Mouse (Mus musculus) C2C12 (cell line): ENCODE measurements around the gene Cep170. TPM values are rescaled to one million over a fixed set of nuclear protein-coding genes. Genes with fewer than 3 reads are reported as not detected.
"Not testable (repeated sequence)": the region's sequence is repeated elsewhere in the genome, so short reads cannot be mapped to it uniquely, and the experiment has no call there.

Experiments used
- H3K27me3 ChIP-seq: one replicate; pipeline ENCODE4 v1.6.1; 2011; ENCODE audit not compliant: control insufficient read depth, insufficient read depth, insufficient read length
- H3K36me3 ChIP-seq: one replicate; pipeline ENCODE4 v1.6.1; 2011; ENCODE audit not compliant: control insufficient read depth, insufficient read depth
- H3K4me3 ChIP-seq: one replicate; pipeline ENCODE4 v1.5.1; 2011; ENCODE audit warnings: mild to moderate bottlenecking, control low read depth; ENCODE audit not compliant: poor library complexity, insufficient read depth, severe bottlenecking
- H3K79me2 ChIP-seq: one replicate; pipeline ENCODE4 v1.6.1; 2011; ENCODE audit not compliant: control insufficient read depth, insufficient read depth
- H3K79me3 ChIP-seq: one replicate; pipeline ENCODE4 v1.6.1; 2011; ENCODE audit warnings: low read depth, control low read depth
- H3ac ChIP-seq: one replicate; pipeline ENCODE3; 2011; ENCODE audit warnings: low read depth; ENCODE audit not compliant: control insufficient read depth, insufficient read length
- CEBPB ChIP-seq: IDR thresholded peaks from one replicate; pipeline ENCODE4 v1.6.1; 2011; ENCODE audit warnings: low read depth, mild to moderate bottlenecking, control low read depth, moderate library complexity
- CTCF ChIP-seq: IDR thresholded peaks from one replicate; pipeline ENCODE4 v1.5.1; 2011; ENCODE audit not compliant: control insufficient read depth, insufficient read depth, insufficient read length
- FOSL1 ChIP-seq: IDR thresholded peaks from one replicate; pipeline ENCODE4 v1.8.0; 2011; ENCODE audit warnings: mild to moderate bottlenecking, low read length; ENCODE audit not compliant: poor library complexity, insufficient read depth, severe bottlenecking
- MAX ChIP-seq: IDR thresholded peaks from one replicate; pipeline ENCODE4 v1.6.1; 2011; ENCODE audit warnings: mild to moderate bottlenecking, control low read depth
- MYOD1 ChIP-seq: IDR thresholded peaks from one replicate; pipeline ENCODE4 v1.6.1; 2011; ENCODE audit warnings: low read depth; ENCODE audit not compliant: control insufficient read depth, insufficient read length
- MYOG ChIP-seq: IDR thresholded peaks from one replicate; pipeline ENCODE4 v1.6.1; 2011; ENCODE audit not compliant: control insufficient read depth, insufficient read length; ENCODE audit errors: extremely low read depth
- USF1 ChIP-seq: IDR thresholded peaks from one replicate; pipeline ENCODE4 v1.6.1; 2011; ENCODE audit warnings: low read depth, mild to moderate bottlenecking, control low read depth, moderate library complexity
- polyA plus RNA-seq: library from polyadenylated mRNA; unstranded; fragments of >200 nt; fragmentation: generic; extraction: Trizol; gene quantifications from one replicate; pipeline ENCODE4 v1.2.1, GENCODE M21; 2012; ENCODE audit warnings: missing spikeins

Cep170 gene
- polyA plus RNA-seq, 1 experiment, result 15.1 TPM

DNA sequence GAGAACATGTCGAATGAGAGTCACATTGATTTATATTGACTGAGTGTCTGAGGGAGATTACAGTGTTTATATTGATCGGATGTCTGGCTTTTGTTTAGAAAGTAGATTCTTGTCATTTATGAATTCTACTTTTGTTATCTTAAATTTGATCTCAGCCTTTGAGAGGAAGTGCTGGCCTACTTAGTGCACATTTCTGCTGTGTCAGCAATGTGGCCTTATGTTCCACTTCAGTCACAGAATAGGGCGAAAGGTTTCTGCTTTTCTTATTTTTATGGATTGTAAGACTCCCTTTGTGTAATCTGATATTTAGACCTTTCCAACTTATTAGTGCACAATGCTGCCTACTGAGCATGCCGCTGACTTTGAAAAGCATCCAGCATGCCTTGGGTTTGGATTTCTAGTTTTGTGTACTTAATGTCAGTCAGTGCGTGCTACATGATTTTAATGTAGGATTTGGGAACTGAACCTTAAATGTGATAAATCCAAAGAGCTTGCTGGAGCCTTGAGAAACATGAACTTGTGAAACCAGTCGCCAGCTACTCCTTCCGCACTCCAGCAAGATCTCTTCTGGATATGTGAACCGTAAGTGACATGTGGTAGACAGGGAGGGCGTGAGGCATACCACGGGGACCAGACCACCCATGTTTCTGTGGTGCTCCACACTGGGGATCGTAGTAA, 34.9 kb upstream of the Cep170 start:
- H3K79me3 ChIP-seq, result peaks cover 3% of the 10 kb centered on the region
- H3K27me3 ChIP-seq, result no peaks in the 10 kb centered on the region
- no peaks in the 10 kb centered on the region for H3K79me2 ChIP-seq
- H3K4me3 ChIP-seq, result no peak overlapping the region
- peaks cover 11% of the 10 kb centered on the region for H3K36me3 ChIP-seq
- H3ac ChIP-seq, result no peak overlapping the region
- no peak for TF ChIP-seq CTCF
- TF ChIP-seq CEBPB, result no peak
- no peak for TF ChIP-seq USF1
- no peak for TF ChIP-seq FOSL1
- no peak for TF ChIP-seq MYOD1

DNA sequence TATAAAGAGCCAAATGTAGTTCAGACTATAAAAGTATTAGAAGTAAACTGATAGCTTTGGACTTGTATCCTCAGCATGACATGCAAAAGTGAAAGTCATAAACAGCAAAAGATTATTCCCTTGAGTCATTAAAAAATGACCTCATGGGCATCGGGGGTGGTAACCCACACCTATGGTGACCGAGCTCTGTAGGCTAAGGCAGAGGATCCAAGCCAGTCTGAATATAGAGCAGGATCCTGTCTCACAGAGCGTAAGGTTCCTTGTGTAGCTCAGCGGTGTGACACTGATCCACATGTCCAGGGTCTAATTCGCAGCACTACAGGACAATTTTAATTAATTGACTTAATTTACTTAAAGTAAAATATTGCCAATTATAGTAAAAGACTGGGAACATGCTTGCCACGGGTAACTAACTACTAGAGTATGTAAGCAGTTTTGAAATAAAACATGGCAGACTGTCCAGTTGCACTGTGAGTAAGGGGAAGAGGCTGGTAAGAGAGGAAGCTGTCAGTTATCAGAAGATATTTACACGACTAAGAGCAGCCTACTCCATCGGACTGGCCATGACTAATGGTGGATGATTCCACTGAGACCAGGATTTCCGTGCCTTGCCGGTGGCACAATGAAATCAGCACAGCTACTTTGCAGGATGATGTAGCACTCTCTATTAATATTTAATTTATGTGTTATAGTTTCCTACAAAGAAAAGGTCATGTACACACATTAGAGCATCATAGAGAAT, 33.4 kb upstream of the Cep170 start:
- Histone ChIP-seq H3ac (no peak overlapping the region), H3K27me3 (no peaks in the 10 kb centered on the region), H3K79me3 (peaks cover 2% of the 10 kb centered on the region), H3K79me2 (no peaks in the 10 kb centered on the region), H3K36me3 (peaks cover 11% of the 10 kb centered on the region), H3K4me3 (no peak overlapping the region)
- TF ChIP-seq MAX, result no peak

DNA sequence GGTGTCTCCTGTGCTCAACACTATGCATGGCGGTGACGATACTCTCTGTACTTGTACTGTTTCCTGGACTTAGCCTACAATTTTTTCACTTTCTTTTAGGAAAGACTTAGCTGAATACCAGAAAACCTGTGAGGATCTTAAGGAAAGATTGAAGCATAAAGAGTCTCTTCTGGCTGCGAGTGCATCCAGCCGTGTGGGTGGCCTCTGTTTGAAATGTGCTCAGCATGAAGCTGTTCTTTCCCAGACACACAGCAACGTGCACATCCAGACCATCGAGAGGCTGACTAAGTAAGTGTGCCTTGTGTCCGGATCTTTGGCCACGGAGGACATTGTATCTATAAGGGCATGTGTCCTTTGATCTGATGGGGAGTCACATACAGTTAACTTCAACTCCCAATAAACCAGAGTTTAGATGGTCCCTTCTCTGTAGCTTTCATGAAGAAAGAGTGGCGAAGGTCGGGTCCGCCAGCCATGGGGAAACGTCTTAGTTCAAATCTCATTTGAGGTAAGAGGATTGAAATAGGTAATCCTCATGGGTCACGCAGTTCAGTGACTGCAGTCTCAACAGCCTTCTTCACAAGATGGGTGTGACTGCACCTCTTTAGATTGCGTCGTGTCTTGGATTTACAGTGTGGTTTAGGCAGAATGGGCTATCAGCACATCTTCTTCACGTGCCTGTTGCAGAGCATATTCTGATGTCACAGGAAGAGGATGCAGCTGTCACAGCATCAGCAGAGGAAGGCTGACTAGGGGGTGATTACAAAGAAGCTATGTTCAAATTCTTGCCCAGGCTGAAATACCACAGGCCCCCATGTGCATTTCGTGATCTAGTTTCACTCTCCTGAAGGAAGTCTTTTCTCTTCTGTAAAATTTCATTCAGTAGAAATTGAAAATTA, 31.5 kb upstream of the Cep170 start:
- H3K4me3 ChIP-seq, result no peak overlapping the region
- peak; percentile 86 for TF ChIP-seq MYOD1
- no peak for TF ChIP-seq CEBPB
- H3K79me2 ChIP-seq, result no peaks in the 10 kb centered on the region
- H3ac ChIP-seq, result no peak overlapping the region
- peaks cover 15% of the 10 kb centered on the region for H3K36me3 ChIP-seq
- no peaks in the 10 kb centered on the region for H3K27me3 ChIP-seq
- no peaks in the 10 kb centered on the region for H3K79me3 ChIP-seq

DNA sequence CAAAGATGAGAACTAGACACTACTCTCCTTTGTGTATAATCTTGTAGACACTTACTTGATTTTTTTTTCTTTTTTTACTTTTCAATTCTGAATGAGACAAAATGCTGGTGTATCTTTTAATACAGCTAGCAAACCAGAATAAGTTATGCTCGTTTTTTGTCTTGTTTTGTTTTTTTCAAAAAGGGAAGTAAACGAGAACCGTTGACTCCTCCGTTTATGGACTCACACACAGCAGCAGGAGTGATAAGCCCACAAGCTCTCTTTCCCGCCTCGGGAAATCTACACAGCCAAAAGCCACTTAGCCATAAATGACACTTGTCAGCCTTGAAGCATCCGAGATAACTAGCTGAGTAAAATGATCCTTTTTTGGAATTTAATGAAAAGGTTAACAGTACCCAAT, 22.7 kb upstream of the Cep170 start:
- not testable (repeated sequence) for H3K36me3 ChIP-seq, H3K4me3 ChIP-seq, H3K27me3 ChIP-seq, H3ac ChIP-seq
- peaks cover 16% of the 10 kb centered on the region for H3K79me3 ChIP-seq
- peaks cover 33% of the 10 kb centered on the region for H3K79me2 ChIP-seq

DNA sequence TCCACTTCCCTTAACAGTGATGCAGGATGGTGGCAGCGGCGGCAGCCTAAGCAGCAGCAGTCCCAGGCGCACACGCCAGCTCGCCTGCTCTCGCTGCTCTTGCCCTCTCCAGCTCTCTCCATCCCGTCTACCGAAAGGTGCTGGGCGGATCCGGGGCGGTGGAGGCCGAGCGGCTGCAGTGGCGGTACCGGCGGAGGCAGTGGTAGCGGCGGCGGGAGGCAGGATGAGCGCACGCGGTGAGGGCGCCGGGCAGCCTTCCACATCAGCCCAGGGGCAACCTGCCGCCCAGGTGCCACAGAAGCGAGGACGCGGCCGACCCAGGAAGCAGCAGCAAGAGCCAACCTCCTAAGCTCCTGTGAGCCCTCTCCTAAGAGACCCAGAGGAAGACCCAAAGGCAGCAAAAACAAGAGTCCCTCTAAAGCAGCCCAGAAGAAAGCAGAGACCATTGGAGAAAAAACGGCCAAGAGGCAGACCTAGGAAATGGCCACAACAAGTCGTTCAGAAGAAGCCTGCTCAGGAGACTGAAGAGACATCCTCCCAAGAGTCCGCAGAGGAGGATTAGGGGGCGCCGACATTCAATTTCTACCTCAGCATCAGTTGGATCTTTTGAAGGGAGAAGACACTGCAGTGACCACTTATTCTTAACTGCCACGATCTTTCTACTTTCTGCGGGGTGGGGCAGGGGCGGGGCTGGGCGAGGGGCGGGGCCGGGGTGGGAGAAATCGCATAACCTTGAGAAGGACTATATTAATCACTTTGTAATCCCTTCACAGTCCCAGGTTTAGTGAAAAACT, 21.8 kb upstream of the Cep170 start:
- peaks cover 41% of the 10 kb centered on the region for H3K79me2 ChIP-seq
- H3K79me3 ChIP-seq, result peaks cover 20% of the 10 kb centered on the region
- no peaks in the 10 kb centered on the region for H3K27me3 ChIP-seq
- peak overlapping the region; percentile 41 for H3K4me3 ChIP-seq
- TF ChIP-seq MYOG (no peak), MAX (no peak), MYOD1 (no peak), USF1 (no peak), FOSL1 (no peak), CEBPB (no peak), CTCF (no peak)
- no peaks in the 10 kb centered on the region for H3K36me3 ChIP-seq
- H3ac ChIP-seq, result peak overlapping the region; percentile 96

DNA sequence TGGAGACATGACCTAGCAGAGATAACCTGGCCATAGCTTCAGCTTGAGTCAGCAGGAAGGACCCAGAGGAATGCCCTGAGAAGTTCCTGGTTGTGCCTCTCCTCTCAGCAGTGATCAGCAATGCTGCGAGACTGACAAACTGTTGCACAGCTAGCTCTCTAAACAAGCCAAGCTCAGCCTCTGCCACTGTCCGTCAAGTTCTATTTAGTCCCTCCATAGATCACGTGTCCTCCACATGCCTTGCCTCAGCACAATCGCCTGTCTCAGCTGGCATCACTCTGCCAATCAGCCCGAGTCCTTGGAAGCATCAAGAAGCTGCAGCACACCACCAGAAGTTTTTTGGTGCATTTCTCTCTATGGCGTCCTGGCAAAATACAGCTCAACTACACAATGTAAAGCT, 21.0 kb upstream of the Cep170 start:
- Histone ChIP-seq H3K4me3 (peak overlapping the region; percentile 41), H3K79me3 (peaks cover 25% of the 10 kb centered on the region), H3K36me3 (no peaks in the 10 kb centered on the region), H3K27me3 (no peaks in the 10 kb centered on the region), H3K79me2 (peaks cover 49% of the 10 kb centered on the region), H3ac (peak overlapping the region; percentile 46)
- TF ChIP-seq CTCF (no peak), MAX (peak; percentile 69), FOSL1 (no peak), USF1 (peak; percentile 95), MYOG (no peak), CEBPB (no peak), MYOD1 (peak; percentile 46)
